Mouse (Mus musculus) myocyte (in vitro differentiated cells): Measurements from ENCODE around the gene Hist2h3b.

Experiments
- CEBPB ChIP-seq: IDR thresholded peaks from 2 replicates; pipeline ENCODE4 v1.6.1; 2011; ENCODE audit warnings: mild to moderate bottlenecking, moderate library complexity; ENCODE audit not compliant: poor library complexity, insufficient read depth, severe bottlenecking
- MAX ChIP-seq: IDR thresholded peaks from one replicate; pipeline ENCODE4 v1.6.1; 2011; ENCODE audit warnings: low read depth, mild to moderate bottlenecking, control low read depth
- MYOG ChIP-seq, 3 experiments: IDR thresholded peaks; one replicate each; pipeline ENCODE4 v1.6.1; 2011; ENCODE audit warnings: control low read depth in 2 of 3, low read depth in 2 of 3, mild to moderate bottlenecking in 2 of 3; ENCODE audit not compliant: insufficient read length in 2 of 3, control insufficient read depth in 1 of 3, insufficient read depth in 1 of 3
- POLR2A ChIP-seq: IDR thresholded peaks from one replicate; pipeline ENCODE4 v1.6.1; 2011; ENCODE audit warnings: low read depth, mild to moderate bottlenecking, control low read depth, moderate library complexity; ENCODE audit not compliant: insufficient read length
- POLR2AphosphoS2 ChIP-seq: IDR thresholded peaks from one replicate; pipeline ENCODE4 v1.6.1; 2011; ENCODE audit warnings: low read depth, control low read depth; ENCODE audit not compliant: insufficient read length
- REST ChIP-seq: IDR thresholded peaks from one replicate; pipeline ENCODE4 v1.6.1; 2011; ENCODE audit warnings: mild to moderate bottlenecking, control low read depth, moderate library complexity; ENCODE audit not compliant: insufficient read depth, insufficient read length
- TCF12 ChIP-seq: IDR thresholded peaks from one replicate; pipeline ENCODE4 v1.6.1; 2011; ENCODE audit warnings: mild to moderate bottlenecking, control low read depth; ENCODE audit not compliant: poor library complexity, insufficient read depth, severe bottlenecking
- USF1 ChIP-seq: IDR thresholded peaks from one replicate; pipeline ENCODE4 v1.6.1; 2011; ENCODE audit warnings: low read depth, mild to moderate bottlenecking, control low read depth, moderate library complexity

- TF ChIP-seq USF1 (no peak), POLR2A (no peak), TCF12 (no peak), MYOG (IDR thresholded peaks at IDR 0.05; ENCODE audit: control insufficient read depth in 1 of 3, insufficient read depth in 1 of 3, insufficient read length in 2 of 3, low read depth in 2 of 3) (no peak), POLR2AphosphoS2 (no peak), REST (no peak), CEBPB (no peak), MAX (no peak)
Measured at GRCm38 (mm10) chr3:96284457-96284856, 16.0 kb downstream of the Hist2h3b start.
